Mouse (Mus musculus) left cerebral cortex, postnatal 4 days (tissue): ENCODE data around the gene Slco4c1. TPM values are rescaled to one million over a fixed set of nuclear protein-coding genes. Genes with fewer than 3 reads are reported as not detected.

ENCODE experiments used
- DNase-seq: peaks from one replicate; pipeline ENCODE4 v3.0.0-alpha.2; 2022
- intact Hi-C: fragments of 180-260 bp; cut with DNase I; formaldehyde crosslinking; loops from one replicate; pipeline ENCODE4 v1.15.1; 2025
- total RNA-seq, 2 experiments: library from RNA; stranded (reverse); gene quantifications; 2 replicates each; pipeline ENCODE4 v1.2.3; 2021

The Slco4c1 gene
- total RNA-seq = 1 to 10 TPM; 2.0 to 2.6 TPM

DNA sequence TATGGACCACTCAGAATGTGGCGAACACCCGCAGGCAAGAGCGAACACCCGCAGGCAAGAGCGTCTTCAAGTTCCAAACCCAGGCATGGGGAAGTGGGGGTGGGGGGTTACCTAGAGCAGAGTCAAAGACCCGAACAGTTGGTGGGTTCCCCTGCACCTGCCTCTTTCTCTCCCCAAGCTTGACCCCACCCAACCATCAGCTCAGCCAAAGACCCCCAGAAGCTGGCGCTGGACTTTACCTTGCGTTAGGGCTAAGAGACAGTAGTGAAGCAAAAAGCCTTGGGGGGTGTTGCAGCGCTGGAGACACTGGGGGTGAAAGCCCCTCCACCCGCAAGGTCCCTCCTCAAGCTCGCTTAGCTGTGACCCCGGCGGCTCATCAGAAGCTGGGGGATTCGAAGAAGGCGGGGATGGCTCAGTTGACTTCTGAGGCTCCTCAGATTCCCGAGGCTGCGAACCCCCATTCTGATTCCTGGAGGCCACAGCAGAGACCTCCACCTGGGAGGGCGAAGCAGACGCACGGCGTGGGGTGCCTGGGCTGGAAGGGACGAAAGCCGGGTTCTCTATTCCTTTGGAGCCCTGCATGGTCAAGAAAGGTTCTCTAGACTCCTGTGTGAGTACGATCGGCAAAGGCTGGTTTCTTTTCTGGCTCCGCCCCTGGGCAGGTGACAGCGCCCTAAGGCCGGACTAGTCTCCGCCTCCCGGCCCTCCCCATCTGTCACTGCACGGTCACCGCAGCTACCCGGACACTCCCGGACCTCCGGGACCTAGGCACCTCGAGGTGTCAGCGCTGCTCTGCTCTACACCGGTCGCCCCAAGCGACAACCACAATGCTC lies at the start of gene Slco4c1:
Gene Slco4c1 (minus strand): TSS at position 644 of the 833 bp plus-strand sequence.
- DNase-seq = peak; percentile 9
- intact Hi-C loops = no loop called here

DNA sequence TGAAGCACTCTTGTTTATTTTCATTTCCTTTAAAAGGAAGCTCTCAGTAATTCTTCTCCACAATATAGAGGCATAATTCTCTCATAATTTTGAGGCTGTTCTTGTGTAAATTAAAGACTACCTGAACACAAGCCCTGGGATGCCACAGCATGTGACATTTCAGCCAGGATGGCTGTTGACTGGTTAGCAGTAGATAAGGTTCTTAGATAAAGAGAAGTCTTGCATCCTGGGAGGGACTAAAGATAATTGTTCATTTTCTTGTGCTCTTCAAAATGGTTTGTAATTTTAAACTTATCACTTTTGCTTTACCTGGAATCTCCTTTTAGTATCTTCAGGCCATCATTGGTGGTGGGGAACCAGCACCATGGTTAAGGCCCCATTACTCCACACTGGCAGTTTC lies 45.4 kb upstream of the Slco4c1 start:
- no peak for DNase-seq
- intact Hi-C loops = no loop called here

DNA sequence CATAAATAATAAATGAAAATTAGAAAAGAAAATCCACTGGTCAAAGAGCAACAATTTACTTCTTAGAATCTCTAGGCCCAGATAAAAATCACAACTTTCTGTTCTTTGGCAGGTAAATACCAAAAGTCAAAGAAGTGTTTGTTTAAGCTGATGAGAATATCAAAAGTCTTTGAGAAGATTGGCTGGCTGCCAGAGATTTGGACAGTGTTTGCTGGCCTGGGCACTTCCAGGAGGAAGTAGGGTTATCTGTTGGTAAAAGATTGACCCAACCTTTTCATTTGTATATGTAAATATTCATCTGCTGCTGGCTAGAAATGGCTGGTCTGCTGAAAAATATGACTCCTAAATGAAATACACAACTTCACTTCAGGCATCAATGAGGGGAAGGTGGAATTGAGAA lies 11.8 kb upstream of the Slco4c1 start:
- no peak for DNase-seq
- intact Hi-C loops = no loop called here

DNA sequence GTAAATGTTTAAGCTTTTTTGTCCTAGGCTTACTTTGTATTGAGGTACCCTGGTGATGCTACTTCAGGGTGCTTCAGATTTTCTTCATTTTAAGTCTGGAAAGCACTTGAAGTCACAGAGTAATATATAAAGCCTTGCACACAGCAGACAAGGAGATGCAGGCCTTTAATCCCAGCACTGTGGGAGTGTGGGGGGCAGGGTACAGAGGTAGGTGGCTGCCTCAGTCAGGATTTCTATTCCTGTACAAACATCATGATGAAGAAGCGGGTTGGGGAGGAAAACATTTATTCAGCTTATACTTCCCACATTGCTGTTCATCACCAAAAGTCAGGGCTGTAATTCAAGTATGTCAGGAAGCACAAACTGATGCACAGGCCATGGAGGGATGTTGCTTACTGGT lies 6.6 kb upstream of the Slco4c1 start:
- intact Hi-C loops = no loop called here
- DNase-seq = no peak

DNA sequence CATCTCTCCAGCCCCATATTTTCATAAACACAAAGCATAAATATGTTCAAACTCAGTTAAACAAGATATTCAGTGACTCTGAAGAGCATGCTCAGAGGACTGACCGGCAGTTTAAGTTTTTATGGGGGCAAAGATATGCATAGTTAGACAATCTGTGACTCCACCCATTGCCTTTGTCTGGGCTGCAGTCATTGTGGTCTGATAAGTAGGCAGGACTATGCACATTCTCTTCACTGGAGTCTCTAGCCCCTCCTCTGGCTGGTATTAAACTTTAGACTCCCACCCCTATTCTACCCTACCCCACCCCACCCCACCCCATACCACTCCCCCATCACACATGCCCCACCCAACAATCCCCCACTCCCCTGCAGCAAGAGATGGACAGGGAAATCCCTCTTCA lies 4.1 kb upstream of the Slco4c1 start:
- intact Hi-C loops = no loop called here
- no peak for DNase-seq

DNA sequence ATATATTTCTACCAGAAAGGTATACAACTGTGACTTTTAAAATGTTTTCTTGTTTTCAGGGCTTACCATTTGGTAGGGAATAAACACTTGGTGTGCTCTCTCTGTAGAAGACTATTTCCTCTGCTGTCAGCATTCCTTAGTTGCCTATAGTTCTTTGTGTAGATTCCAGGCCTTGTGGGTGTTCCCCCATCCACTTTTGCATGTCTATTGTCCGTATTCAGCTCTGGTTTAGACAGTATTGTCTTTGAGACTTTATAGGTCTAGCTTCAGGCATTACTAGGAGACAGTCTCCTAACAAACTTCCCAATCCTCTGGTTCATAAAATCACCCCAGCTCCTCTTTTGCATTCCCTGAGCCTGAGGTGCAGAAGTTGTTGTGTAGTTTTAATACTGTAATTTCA lies 2.7 kb upstream of the Slco4c1 start:
- no peak for DNase-seq
- intact Hi-C loops = no loop called here

DNA sequence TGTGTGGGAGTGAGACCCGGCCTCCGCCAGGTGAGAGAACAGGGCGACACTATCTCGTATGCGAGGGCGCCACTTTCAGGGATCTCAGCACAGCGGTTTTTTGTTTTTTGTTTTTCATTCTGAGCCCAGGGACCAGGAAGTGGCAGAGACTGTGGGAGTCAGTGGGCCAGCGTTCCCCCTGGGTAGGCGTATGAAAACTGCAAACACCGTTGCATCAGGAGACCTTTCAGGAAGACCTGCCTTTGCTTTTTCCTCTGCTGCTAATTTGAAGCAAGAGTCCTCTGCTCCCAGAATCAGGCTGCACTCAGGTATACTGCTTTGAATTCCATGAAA lies 356 bp upstream of the Slco4c1 start:
- no peak for DNase-seq
- intact Hi-C loops = no loop called here

DNA sequence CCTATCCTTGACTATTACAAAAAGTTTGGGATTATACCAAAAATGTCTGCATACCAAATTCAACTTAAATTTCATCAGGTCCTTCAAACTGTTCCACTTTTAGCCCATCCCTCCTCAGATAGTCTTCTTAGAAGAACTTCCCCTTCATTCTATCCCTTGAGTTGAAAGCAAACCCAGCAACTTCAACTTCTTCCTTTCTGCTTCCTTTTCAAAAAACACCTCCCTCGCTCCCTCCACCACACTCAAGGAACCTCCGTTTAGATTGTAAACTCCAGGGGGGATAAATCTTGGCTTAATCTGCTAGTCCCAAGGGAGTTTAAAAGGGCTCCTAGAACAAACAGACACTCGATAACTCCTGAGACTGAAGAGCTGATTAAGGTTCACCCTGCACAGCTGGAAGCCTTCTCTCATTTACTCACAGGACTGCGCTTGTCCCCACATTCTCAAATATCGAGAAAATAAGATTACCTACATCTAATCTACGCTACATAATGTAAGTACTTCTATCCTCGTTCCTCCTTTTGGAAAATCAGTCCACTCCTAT lies 1.1 kb downstream of the Slco4c1 start:
- intact Hi-C loops = no loop called here
- no peak for DNase-seq

DNA sequence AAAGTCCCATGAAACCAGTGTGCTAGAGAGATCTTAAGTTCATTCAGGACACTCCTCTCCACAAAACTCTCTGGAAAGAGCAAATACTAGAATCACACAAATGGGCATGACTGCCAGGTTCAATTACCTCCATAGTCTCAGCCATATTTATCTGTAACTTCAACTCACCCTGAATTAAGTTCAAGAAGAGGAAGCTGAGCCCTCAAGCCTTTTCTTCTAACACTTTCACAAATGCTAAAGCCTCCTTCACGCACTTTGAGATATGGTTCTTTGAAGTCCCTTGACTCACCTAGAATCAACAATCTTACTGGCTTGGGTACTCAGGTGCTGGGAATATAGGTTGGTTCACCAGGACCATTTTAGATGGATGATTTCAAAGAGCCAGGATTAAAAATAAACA lies 3.2 kb downstream of the Slco4c1 start:
- intact Hi-C loops = no loop called here
- no peak for DNase-seq

DNA sequence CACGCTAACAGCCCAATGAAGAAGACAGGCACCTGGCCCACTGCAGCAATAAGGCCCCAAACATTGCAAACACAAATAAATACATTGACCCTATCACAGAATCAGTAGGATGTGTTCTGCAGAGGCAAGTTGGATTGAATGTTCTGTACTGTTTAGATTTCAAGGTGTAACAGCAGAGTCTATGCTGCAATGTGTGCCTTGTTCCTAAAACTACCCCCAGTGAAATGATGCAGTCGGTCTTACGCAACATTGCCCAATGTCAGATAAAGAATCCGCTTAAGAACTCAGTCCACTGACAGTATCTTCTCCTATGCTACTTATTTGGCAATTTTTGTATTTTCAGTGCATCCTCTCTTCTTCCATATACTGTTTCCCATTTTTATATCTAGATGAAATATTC lies 6.0 kb downstream of the Slco4c1 start:
- DNase-seq = no peak
- intact Hi-C loops = no loop called here

DNA sequence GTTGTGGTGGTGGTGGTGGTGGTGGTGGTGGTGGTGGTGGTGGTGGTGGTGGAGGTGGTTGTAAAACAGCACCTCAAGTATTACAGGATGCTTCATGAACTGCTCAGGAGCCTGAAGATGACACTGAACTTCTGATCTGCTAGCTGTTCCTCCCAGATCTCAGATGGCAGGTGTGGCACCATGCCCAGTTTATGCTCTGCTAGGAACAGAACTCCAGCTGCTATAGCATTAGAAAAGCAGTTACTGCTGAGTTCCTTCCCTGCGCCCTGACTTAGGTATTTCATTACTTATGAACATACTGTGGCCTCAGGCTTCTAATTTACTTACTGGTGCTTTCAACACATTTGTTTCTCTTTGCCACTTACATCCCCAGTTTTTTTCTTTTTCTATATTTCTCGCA lies 7.9 kb downstream of the Slco4c1 start:
- intact Hi-C loops = no loop called here
- DNase-seq = peak; percentile 22

DNA sequence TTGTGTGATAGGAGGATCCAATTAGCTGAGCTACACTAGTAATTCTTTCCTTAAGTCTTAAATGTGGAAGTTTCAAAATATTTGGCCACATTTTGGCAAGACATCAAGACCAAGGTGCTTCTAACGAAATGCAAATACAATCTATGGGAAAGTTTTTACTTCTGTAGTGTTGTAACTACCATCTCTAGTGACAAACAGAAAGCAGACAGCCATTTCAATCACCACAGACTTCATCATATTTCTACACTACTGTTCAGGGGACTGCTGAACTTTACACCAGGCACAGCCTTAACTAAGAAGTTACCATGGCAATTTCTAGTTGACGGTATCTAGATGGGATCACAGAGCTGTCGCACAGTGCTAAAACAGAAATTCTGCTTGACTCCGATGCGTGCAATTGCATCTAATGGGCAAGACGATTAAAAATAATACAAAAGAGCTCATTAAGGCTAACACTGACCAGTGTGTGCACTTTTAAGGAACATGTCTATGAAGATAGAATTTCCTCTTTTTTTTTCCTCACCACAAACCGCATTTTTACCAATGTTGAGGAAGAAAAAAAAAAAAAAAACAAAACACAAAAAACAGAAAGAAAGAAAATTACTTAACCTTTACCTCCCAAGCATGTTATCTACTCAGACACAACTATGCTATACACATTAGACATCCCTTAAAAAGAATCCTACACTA lies 11.8 kb downstream of the Slco4c1 start:
- intact Hi-C loops = no loop called here
- no peak for DNase-seq

DNA sequence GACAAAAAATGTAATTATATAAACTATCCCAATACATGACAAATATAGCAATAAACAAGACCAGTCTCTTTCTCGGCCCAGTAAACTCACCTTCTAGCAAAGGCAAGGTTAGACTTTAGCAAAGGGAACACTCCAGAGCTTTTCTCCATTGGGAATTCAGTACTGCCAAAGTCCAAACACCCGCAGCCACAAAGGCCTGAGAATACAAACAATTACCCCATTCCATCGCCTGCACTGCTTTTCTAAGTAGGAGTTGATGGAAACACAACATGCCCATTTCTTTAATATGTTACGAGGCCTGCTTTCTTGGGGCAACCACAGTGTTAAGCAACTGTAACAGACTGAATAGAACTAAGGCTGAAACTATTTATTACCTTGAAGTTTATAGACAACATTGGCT lies 18.4 kb downstream of the Slco4c1 start:
- no peak for DNase-seq
- intact Hi-C loops = no loop called here

DNA sequence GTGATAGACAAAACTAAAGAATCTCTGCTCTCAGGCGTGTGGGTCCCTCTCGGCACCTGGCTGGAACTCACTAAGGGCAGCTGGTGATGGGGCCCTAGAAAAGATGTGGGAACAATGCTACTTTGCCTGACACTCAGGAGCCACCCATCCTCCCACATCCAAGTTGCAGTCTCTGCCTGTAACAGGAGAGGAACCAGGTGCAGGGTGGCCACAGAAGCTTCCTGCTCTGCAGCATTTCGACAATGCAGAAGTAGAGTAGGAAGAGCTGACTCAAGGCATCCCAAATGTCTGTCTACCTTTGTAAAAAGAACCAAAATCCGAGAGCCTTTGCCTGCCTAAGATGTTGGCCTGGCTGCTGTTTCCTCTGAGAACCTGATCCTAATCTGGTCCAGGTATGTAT lies 22.9 kb downstream of the Slco4c1 start:
- intact Hi-C loops = no loop called here
- no peak for DNase-seq

DNA sequence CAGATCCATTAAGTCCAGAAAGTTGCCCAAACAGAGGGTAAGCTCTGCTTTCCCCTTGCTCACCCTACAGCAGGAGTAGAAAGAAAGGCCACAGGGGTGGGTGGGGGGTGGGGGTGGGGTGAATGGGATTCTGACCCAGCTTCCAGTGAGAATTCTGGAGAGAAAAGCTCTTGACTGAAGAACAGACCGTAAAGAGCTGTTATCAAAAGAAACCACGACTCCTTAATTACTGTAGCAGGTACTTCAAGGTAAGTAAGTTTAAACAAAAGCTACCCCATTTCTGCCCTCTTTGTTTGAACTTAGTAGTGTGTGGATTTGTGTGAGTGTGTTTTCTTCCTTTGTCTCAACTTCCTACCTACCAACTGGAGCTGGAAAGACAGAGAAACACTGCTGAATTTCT lies 23.4 kb downstream of the Slco4c1 start:
- DNase-seq = no peak
- intact Hi-C loops = no loop called here

DNA sequence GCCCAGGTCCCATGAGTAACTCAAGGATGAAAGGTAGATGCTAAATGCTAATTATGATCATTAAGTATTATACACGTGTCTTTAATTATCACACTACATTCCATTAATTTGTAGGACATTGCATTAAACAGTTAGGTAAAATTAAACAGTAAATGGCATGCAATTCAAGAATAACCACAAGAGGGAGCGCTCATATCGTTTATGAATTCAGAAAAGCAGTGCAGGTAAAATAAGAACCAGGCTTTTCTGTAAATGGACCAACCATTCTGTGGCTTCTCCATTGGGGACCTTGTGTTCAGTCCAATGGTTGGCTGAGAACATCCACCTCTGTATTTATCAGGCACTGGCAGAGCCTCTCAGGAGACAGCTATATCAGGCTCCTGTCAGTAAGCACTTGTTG lies 25.2 kb downstream of the Slco4c1 start:
- intact Hi-C loops = loop anchor here (2.0 kb wide), 1 partner anchor 172 kb away; no protein-coding TSS in a partner anchor

DNA sequence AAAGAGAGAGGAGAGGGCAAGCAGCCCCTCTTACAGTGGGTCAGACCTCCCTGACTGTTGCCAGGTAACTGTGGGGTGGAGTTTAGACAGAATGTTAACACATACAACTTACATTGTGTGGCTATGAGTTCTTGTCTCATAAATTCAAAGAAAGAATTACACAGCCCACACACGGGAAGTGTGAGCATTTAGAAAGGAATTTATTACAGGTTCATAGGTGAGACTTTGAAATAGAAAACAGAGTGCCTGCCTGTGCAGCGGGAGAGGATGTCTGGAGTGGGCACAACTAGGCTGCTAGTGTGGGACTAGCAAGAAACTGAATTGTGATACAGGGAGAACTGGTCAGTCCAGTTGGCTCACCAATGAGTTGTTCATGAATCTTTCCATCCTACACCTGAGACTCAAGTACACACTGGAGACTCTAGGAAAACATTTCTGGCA lies 66.7 kb downstream of the Slco4c1 start:
- DNase-seq = no peak

More for the DNA sequence above, 25.2 kb downstream of the Slco4c1 start:
- no peak for DNase-seq

DNA sequence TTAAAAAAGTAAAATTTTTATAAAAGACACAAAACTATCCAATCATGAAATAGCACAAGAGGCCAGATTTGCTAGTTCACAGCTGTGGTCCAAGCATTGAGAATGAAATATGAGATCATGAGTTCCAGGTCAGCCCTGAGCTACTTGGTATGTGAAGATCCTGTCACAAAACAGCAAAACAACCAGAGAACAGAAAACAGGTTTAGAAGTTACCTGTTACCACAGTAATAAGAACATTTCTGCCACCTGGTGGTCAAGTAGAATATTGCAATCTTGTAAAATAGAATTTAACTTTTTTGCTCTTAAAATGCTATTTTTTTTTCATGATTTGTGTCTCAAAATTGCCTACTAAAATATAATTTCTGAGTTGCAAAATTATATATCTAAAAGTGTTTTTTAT lies 70.4 kb downstream of the Slco4c1 start:
- intact Hi-C loops = no loop called here
- DNase-seq = no peak

More for the DNA sequence above, 66.7 kb downstream of the Slco4c1 start:
- intact Hi-C loops = no loop called here

DNA sequence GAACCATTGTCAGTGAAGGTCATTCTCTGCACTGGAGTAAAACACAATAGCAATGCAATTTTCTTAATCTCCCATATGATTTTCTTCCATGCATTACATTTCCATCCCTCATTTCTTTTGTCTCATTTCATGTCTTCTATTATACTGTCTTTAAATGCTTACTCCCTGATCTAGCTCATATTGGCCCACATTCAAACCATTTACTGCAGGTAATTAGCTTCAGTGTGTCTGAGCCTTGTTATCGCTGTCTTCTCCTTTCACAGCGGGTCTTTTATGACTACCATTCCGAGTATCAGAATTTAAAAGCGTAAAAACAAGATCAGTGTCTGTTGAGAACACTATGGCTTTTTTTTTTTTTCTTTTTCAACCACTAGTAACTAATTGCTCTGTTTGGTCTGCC lies 77.3 kb downstream of the Slco4c1 start:
- intact Hi-C loops = no loop called here
- DNase-seq = no peak

DNA sequence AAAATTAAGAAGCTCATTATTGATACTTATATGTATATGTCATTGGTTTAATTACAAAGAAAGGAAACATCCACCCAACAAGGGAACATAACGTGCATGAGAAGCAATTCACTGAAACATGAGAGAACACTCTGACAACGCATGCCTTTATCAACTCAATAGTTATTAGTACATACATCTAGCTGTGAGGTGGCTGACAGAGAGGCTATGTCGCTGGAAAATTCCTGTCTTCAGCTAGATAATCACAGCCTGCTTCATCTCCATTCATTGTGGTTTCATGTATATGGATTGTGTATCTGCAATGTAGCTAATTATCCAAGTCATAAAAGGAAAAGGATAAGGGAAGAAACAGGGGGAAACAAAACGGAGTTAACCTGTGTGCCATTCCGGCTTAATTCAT lies 77.7 kb downstream of the Slco4c1 start:
- intact Hi-C loops = no loop called here
- no peak for DNase-seq

DNA sequence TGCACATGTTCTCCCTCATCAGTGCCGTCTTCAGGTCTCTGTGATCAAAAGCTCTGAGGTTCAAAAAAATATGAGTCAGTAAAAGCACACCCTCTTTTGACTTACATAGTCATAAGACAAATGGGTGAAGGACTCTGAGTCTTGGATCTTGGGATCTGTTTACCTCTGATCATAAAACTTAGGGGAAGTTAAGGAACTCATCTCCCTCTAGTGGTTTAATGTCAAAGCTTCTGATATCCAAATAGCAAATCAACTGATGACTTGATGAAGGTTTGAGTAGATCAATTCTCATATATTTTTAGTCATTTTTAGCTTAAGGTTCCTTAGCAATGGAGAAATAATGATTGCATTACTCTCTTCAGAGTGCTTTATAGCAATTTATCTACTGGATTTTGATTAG lies 82.7 kb downstream of the Slco4c1 start:
- no peak for DNase-seq

DNA sequence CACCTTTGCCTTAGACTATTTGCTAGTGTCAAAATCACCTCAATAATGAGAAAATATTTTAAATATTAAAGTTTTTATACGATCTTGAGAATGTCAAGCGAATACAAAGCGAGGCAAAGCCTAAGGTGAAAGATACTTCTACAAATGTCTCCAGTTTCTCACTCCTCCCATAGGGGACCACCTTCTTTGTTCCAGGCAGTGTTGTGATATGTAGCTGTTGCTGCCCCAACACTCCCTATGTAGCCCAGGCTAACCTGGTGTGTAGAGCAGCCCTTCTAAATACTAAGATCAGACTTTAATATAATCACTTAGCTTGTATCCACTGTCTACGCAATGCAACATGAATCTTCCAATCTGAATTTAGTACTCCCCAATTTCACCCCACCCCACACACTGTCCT lies 97.8 kb downstream of the Slco4c1 start:
- intact Hi-C loops = no loop called here

More for the DNA sequence above, 82.7 kb downstream of the Slco4c1 start:
- intact Hi-C loops = no loop called here

More for the DNA sequence above, 97.8 kb downstream of the Slco4c1 start:
- DNase-seq = no peak
